Mouse (Mus musculus): ENCODE results near the gene Rbm12. TPM values are rescaled to one million over a fixed set of nuclear protein-coding genes. Genes with fewer than 3 reads are reported as not detected.
"Not testable (repeated sequence)": the region's sequence is repeated elsewhere in the genome, so short reads cannot be mapped to it uniquely, and the experiment has no call there.

Gene Rbm12
- polyA plus RNA-seq, 1 experiment from 2014 or later = 17.7 TPM

DNA sequence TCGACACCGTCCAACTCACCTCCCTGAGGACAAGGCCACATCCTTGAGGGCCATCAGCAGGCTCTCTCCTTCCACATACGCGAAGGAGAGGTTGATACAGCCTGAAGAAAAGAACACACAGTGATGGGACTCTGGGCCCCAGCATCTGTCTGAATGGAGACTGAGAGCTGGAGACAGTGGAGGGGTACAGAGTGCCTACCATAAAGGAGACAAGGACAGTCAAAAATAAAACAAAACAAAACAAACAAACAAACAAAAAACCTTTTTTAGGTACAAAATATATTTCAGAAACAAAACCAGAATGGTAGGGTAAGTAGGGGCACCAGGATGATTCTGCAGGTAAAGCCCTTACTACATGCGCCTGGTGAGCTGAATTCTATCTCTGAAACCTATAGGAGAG, 15.2 kb upstream of the Rbm12 start, which contains the start of gene Gm28036:
TSS of gene Gm28036 (minus strand) at position 101 of the 400 bp plus-strand sequence.
- H3K27ac ChIP-seq (replicated peaks) = no peak within 1 kb of the TSS
- WGBS = 93% methylated on average over 5 of the region's 5 CpGs
- H3K4me3 ChIP-seq (replicated peaks) = no peak within 1 kb of the TSS
- H3K9ac ChIP-seq (replicated peaks) = no peak within 1 kb of the TSS
- H3K36me3 ChIP-seq = peaks cover 23% of the 10 kb centered on the region
- H3K4me2 ChIP-seq = no peak within 1 kb of the TSS
- H3K4me1 ChIP-seq = no peaks in the 10 kb centered on the region
- H3K9me3 ChIP-seq (replicated peaks) = no peaks in the 10 kb centered on the region
- no peak for ATAC-seq (ENCODE audit: low FRiP score)
- no peaks in the 10 kb centered on the region for H3K27me3 ChIP-seq (replicated peaks)

DNA sequence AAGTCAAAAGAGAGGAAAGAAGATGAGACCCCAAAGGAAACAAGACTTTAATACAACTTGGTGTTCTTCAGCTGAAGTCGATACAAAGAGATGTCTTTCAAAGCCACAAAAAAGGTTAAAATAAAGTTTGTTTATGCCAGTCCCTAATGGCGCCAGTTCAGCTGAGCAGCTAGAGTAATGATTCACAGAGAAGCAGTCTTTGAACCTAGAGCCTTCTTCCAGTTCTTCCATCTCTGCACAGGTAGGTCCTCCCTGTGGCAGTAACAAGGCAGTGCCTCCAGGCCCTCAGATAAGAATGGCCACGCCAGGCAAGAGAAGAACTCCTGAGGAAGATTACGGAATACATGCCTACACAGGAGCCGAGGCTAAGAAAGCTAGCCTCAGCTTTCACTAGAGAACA, 12.0 kb upstream of the Rbm12 start:
- Histone ChIP-seq H3K36me3 (peaks cover 13% of the 10 kb centered on the region), H3K4me1 (no peaks in the 10 kb centered on the region), H3K27me3 (replicated peaks) (no peaks in the 10 kb centered on the region), H3K9me3 (replicated peaks) (no peaks in the 10 kb centered on the region), H3K9ac (replicated peaks) (no peak overlapping the region), H3K4me3 (replicated peaks) (no peak overlapping the region), H3K27ac (replicated peaks) (no peak overlapping the region), H3K4me2 (no peak overlapping the region)
- WGBS = 94% methylated on average over 5 of the region's 5 CpGs
- no peak for ATAC-seq (ENCODE audit: low FRiP score)

DNA sequence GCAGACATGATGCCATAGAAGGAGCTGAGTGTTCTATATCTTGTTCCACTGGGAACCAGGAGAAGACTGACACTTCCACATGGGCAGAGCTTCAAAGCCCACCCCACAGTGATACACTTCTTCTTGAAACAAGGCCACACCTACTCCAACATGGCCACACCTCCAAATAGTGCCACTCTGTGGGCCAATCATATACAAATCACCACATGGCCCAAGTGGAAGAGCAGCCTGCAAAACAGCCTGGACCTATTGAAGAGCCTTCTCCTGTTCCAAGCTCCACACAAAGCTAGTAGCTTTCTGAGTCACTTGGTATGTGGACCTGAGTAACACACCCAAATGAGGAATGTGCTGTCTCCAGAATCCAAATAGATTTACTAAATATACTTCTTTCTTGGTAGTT, 7.8 kb upstream of the Rbm12 start:
- no peaks in the 10 kb centered on the region for H3K36me3 ChIP-seq

DNA sequence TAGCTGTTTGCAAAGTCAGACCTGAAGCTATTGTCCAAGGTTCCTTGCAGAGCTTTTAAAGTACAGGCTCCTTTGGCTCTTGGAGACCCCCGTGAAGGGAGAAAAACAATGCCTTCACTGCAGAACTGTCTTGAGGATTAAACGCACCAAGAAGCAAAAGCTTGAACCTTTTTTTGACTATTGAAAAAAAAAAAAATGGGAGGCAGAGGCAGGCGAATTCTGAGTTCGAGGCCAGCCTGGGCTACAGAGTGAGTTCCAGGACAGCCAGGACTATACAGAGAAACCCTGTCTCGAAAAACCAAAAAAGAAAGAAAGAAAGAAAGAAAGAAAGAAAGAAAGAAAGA, 274 bp upstream of the Rbm12 start:
- Histone ChIP-seq H3K4me2 (peak overlapping the region; percentile 70), H3K27ac (replicated peaks) (peak overlapping the region; percentile 97), H3K4me3 (replicated peaks) (peak overlapping the region; percentile 61), H3K9ac (replicated peaks) (0 out of 2 replicates have a peak overlapping the region, but pooled peaks have one; percentile 89), H3K4me1 (peaks cover 23% of the 10 kb centered on the region)
- not testable (repeated sequence) for ATAC-seq (ENCODE audit: low FRiP score); H3K9me3 ChIP-seq (replicated peaks); H3K27me3 ChIP-seq (replicated peaks); H3K36me3 ChIP-seq
- 26% methylated on average over 5 of the region's 5 CpGs for WGBS

More for the DNA sequence above, 7.8 kb upstream of the Rbm12 start:
- Histone ChIP-seq H3K4me3 (replicated peaks) (no peak overlapping the region), H3K27ac (replicated peaks) (no peak overlapping the region), H3K4me1 (no peaks in the 10 kb centered on the region), H3K27me3 (replicated peaks) (no peaks in the 10 kb centered on the region), H3K9ac (replicated peaks) (no peak overlapping the region), H3K9me3 (replicated peaks) (no peaks in the 10 kb centered on the region), H3K4me2 (no peak overlapping the region)
- no peak for ATAC-seq (ENCODE audit: low FRiP score)

DNA sequence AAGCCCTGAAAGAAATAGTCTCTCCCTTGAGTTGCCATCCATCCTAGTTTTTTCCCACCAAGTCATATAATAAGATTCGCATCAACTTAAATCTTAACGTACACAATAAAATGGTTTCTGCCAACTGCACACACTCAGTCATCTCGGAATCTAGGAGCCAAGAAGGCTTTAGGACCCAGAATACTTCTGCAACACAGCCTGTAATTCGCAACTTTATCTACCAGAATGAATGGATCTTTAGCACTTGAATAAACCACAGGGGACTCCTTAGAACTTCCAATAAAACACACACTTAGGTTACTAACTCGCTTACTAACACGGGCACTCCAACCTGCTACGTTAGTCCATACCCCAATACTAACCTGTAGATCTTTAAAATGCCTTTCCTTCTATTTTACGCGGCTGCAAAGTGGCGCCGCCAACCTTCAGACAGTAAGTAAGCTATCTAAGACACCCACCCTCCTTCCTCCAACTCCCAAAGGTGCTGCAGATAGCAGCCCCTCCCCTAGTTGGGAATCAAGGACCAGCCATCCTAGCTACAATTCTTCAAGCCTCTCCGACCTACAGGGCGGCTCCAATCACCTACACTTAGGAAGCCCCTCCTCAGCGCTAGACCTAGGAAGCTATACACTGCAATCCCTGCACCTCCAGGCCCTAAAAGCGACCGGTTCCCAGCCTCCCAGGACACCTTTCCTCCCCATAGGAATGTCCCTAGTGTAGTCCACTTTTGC, 986 bp downstream of the Rbm12 start:
- WGBS = 1% methylated on average over 16 of the region's 16 CpGs
- peak; percentile 76 for ATAC-seq (ENCODE audit: low FRiP score)
- peak overlapping the region; percentile 97 for H3K27ac ChIP-seq (replicated peaks)
- no peaks in the 10 kb centered on the region for H3K36me3 ChIP-seq
- peak overlapping the region; percentile 61 for H3K4me3 ChIP-seq (replicated peaks)
- H3K9me3 ChIP-seq (replicated peaks) = no peaks in the 10 kb centered on the region
- peaks cover 28% of the 10 kb centered on the region for H3K4me1 ChIP-seq
- H3K27me3 ChIP-seq (replicated peaks) = no peaks in the 10 kb centered on the region
- H3K4me2 ChIP-seq = peak overlapping the region; percentile 70
- H3K9ac ChIP-seq (replicated peaks) = peak overlapping the region; percentile 89

DNA sequence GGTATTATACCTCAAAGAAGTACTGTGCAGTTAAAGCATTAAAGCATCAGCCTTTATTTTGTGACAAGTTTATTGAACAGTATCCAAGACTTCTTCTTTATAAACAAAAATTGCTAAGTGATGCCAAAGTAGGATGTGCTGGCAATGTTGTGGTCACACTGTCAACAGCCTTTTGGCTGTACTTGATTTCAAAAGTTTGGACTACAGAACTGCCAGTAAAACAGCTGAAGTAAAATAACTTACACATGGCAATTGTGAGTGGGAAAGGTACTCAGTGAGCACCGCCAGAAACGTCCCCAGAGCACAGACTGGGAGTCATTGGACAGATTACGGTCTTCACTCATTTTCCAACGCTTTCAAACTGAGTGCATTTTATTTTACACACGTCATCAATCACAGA, 19.9 kb downstream of the Rbm12 start:
- Histone ChIP-seq H3K36me3 (peaks cover 19% of the 10 kb centered on the region), H3K27ac (replicated peaks) (no peak overlapping the region), H3K9me3 (replicated peaks) (no peaks in the 10 kb centered on the region), H3K4me3 (replicated peaks) (no peak overlapping the region), H3K9ac (replicated peaks) (no peak overlapping the region), H3K4me2 (no peak overlapping the region), H3K27me3 (replicated peaks) (no peaks in the 10 kb centered on the region), H3K4me1 (peaks cover 16% of the 10 kb centered on the region)
- WGBS = 82% methylated on average over 5 of the region's 5 CpGs
- ATAC-seq (ENCODE audit: low FRiP score) = no peak

DNA sequence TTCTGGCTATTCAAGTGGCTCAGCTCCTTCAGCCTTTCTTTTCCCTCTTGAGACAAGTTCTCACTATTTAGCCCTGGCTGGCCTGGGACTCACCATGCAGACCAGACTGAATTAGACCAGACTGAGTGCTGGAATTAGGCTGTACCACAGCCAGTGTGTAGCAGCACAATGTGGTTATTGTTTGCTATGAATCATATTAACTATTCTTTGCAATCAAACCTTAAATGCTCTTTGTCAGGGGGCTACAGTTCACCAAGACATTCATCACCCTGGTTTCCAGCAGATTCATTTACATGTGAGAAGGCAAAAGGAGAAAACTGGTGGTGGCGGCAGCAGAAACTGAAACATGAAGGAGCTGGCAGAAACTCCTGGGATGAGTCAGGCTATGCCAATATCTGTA, 22.0 kb downstream of the Rbm12 start:
- Histone ChIP-seq H3K27ac (replicated peaks) (no peak overlapping the region), H3K27me3 (replicated peaks) (no peaks in the 10 kb centered on the region), H3K4me3 (replicated peaks) (no peak overlapping the region), H3K4me2 (no peak overlapping the region), H3K36me3 (peaks cover 2% of the 10 kb centered on the region; the same call in 1 of the 2 replicates), H3K9ac (replicated peaks) (no peak overlapping the region), H3K9me3 (replicated peaks) (no peaks in the 10 kb centered on the region), H3K4me1 (peaks cover 13% of the 10 kb centered on the region)
- ATAC-seq (ENCODE audit: low FRiP score) = no peak
- 48% methylated on average over 1 of the region's 1 CpGs for WGBS

DNA sequence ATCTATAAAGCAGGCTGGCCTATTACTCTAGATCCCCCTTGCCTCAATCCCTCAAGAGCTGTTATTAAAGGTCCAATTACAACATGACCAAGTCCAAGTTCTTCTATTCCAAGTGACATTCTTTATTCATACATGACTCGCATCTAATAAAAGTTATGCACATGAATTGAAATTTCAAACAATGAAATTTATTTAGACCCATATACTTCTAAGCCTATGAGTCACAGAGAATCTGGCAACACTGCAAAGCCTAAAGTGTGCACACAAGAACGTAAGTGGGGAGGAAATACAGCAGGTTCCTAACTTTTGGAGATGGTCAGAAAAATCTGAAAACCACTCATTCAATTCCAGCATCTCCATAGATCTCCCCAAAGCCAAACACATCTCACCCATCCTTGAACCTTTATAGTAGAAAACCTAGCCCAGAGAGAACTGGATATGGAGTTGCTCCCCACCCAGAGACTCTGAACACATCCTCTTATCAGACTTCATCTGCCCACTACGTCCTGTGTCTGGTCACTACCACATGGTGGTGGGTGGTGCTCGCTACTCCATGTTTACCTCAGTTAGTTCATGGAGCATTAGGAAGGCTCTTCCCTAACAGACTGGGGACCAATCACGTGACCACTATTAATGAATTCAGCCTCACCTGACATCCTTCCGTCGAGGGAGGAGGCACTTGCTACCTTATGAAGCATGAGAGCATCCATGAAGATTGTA, 24.2 kb downstream of the Rbm12 start:
- no peak for ATAC-seq (ENCODE audit: low FRiP score)
- Histone ChIP-seq H3K36me3 (no peaks in the 10 kb centered on the region; the same call in 1 of the 2 replicates), H3K4me2 (no peak overlapping the region), H3K27ac (replicated peaks) (no peak overlapping the region), H3K27me3 (replicated peaks) (no peaks in the 10 kb centered on the region), H3K9ac (replicated peaks) (no peak overlapping the region), H3K4me3 (replicated peaks) (no peak overlapping the region), H3K4me1 (peaks cover 13% of the 10 kb centered on the region), H3K9me3 (replicated peaks) (no peaks in the 10 kb centered on the region)
- WGBS = 90% methylated on average over 7 of the region's 7 CpGs

DNA sequence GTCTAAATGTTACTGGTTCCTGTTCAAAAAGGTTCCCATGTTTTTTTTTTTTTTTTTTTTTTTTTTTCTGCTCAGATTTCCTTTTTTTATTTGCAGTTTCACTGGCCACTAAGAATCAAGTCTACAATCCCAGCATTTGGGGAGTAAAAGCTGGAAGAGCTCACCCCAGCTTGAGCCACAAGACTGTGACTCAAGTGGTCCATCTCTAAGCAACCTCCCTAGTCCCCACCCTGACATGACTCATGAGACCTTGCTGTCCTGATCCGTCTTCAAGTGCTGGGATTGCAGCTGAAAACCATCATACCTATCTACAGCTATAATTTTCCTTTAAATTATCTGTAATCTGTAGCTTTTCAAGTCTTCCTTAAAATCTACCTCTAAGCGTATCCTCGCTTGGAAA, 27.2 kb downstream of the Rbm12 start:
- WGBS = 88% methylated on average over 3 of the region's 3 CpGs
- H3K9me3 ChIP-seq (replicated peaks) = no peaks in the 10 kb centered on the region
- no peaks in the 10 kb centered on the region; the same call in 1 of the 2 replicates for H3K36me3 ChIP-seq
- H3K27ac ChIP-seq (replicated peaks) = no peak overlapping the region
- ATAC-seq (ENCODE audit: low FRiP score) = no peak
- H3K4me2 ChIP-seq = no peak overlapping the region
- no peaks in the 10 kb centered on the region for H3K27me3 ChIP-seq (replicated peaks)
- peaks cover 12% of the 10 kb centered on the region for H3K4me1 ChIP-seq
- no peak overlapping the region for H3K9ac ChIP-seq (replicated peaks)
- no peak overlapping the region for H3K4me3 ChIP-seq (replicated peaks)

DNA sequence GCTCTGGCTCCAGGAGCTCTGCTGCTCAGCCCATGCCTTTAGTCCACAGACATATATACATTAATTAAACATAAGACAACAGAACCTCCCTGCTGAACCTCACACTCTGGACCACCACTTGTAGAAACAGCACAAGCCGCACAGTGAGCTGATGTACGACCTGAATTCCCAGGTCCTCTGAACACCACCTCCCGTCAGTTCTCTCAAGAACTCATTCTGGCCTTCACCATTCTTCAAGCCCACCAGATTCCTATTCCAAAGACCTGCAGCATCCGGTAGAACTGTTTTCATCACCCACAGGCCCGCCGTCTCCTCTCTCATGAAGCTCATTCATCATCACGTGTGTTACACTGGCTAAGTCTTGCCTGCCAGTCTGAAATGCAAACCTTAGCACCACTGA, 31.4 kb downstream of the Rbm12 start:
- H3K4me1 ChIP-seq = peaks cover 7% of the 10 kb centered on the region
- no peak overlapping the region for H3K4me3 ChIP-seq (replicated peaks)
- H3K9me3 ChIP-seq (replicated peaks) = no peaks in the 10 kb centered on the region
- H3K4me2 ChIP-seq = no peak overlapping the region
- no peaks in the 10 kb centered on the region for H3K27me3 ChIP-seq (replicated peaks)
- H3K36me3 ChIP-seq = peaks cover 32% of the 10 kb centered on the region
- no peak for ATAC-seq (ENCODE audit: low FRiP score)
- no peak overlapping the region for H3K27ac ChIP-seq (replicated peaks)
- 88% methylated on average over 7 of the region's 7 CpGs for WGBS
- no peak overlapping the region for H3K9ac ChIP-seq (replicated peaks)

DNA sequence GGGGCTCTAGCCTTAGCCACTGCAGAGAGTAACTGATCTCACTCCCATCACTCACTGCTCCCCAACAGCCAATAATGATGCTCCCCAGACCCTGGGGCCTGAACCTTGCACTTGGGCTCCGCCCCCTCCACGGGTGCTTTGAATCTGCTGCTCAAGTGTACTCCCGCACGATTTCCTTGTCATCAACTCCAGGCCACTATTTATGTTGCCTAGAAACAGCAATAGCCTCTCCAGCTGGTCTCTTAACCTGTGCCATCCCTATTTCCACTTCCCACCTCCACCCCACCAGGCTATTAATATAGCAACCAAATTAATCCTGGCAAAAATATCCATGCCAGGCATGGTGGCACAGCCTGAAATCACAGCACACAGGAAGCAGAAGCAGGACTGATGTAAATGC, 32.1 kb downstream of the Rbm12 start:
- peaks cover 7% of the 10 kb centered on the region for H3K4me1 ChIP-seq
- H3K27ac ChIP-seq (replicated peaks) = no peak overlapping the region
- 48% methylated on average over 4 of the region's 4 CpGs for WGBS
- no peak overlapping the region for H3K4me2 ChIP-seq
- no peak overlapping the region for H3K9ac ChIP-seq (replicated peaks)
- no peak overlapping the region for H3K4me3 ChIP-seq (replicated peaks)
- ATAC-seq (ENCODE audit: low FRiP score) = no peak
- H3K27me3 ChIP-seq (replicated peaks) = no peaks in the 10 kb centered on the region
- H3K9me3 ChIP-seq (replicated peaks) = no peaks in the 10 kb centered on the region
- H3K36me3 ChIP-seq = peaks cover 39% of the 10 kb centered on the region

DNA sequence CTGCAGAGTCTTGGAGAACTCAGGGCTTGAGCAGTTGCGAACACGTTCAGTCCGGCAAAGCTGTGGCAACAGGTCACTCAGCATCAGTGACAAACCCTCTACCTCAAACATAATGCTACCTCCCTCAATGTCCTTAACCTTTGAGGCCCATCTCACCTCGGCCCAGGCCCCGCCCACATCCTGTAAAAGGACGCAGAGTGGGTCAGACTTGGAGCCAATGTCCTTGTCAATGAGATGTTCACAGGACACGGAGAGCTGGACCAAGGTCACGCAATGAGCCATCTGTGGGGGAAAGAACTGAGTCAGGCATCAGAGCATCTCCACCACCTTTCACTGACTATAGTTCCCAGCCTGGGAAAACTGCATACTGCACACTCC, 32.6 kb downstream of the Rbm12 start:
- no peaks in the 10 kb centered on the region for H3K9me3 ChIP-seq (replicated peaks)
- ATAC-seq (ENCODE audit: low FRiP score) = no peak
- WGBS = 90% methylated on average over 8 of the region's 8 CpGs
- no peak overlapping the region for H3K4me2 ChIP-seq
- H3K9ac ChIP-seq (replicated peaks) = no peak overlapping the region
- no peaks in the 10 kb centered on the region for H3K27me3 ChIP-seq (replicated peaks)
- H3K4me1 ChIP-seq = peaks cover 7% of the 10 kb centered on the region
- H3K27ac ChIP-seq (replicated peaks) = no peak overlapping the region
- peaks cover 44% of the 10 kb centered on the region for H3K36me3 ChIP-seq
- H3K4me3 ChIP-seq (replicated peaks) = no peak overlapping the region
